Mouse (Mus musculus) ES-E14 (cell line): ENCODE data around the gene Tirap.

ENCODE experiments used
- ZC3H11A ChIP-seq: IDR thresholded peaks from 2 replicates; pipeline ENCODE4 v1.6.1; 2012; ENCODE audit warnings: low read depth, mild to moderate bottlenecking, inconsistent platforms, low read length, borderline replicate concordance
- ZNF384 ChIP-seq: IDR thresholded peaks from 2 replicates; pipeline ENCODE4 v1.6.1; 2012; ENCODE audit warnings: low read depth, low read length, inconsistent platforms

DNA sequence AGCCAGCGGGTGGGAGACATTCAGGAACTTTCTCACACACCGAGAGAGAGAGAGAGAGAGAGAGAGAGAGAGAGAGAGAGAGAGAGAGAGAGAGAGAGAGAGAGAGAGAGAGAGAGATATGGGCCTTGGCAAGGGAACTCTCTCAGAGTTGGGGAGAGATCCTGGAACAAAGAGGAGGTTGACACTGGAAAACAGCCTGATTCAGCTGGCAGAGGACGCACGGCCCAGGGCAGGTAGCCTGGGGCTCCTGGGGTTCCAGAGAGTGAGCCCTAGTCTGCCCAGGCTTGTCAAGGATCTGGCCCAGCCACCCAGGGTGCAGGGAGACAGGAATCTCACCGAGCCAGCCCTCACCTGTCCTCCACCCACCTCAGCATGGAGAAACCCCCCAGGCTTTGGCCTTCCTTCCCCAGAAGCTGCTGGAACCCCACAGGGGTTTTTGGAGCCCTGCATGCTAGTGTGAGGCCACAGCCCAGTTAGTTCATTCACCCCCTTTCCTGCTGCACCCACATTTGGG is 60.8 kb downstream of the Tirap start:
- TF ChIP-seq ZC3H11A (no peak), ZNF384 (no peak)
